Mouse (Mus musculus) lung, embryonic 16.5 days (tissue): ENCODE data around the gene Frmpd1. TPM values are rescaled to one million over a fixed set of nuclear protein-coding genes. Genes with fewer than 3 reads are reported as not detected.

Experiments used
- ATAC-seq: fragments of 200-750 bp; cut with Nextera tagmentation; 2 replicates; pipeline ENCODE4 v1.8.0; 2017; ENCODE audit warnings: low read depth, mild to moderate bottlenecking, moderate library complexity
- H3K27ac ChIP-seq: fragments of 300-500 bp; sonication (generic); 2 replicates; pipeline ENCODE4 v1.5.1; 2014; ENCODE audit warnings: mild to moderate bottlenecking, control low read depth, low read length
- H3K27me3 ChIP-seq: fragments of 300-500 bp; sonication (generic); 2 replicates; pipeline ENCODE4 v1.6.1; 2014; ENCODE audit warnings: low read depth, low read length, mixed read lengths; ENCODE audit not compliant: control insufficient read depth, insufficient read depth
- H3K36me3 ChIP-seq: fragments of 300-500 bp; sonication (generic); 2 replicates; pipeline ENCODE4 v1.6.1; 2014; ENCODE audit warnings: low read length; ENCODE audit not compliant: control insufficient read depth, insufficient read depth
- H3K4me1 ChIP-seq: fragments of 300-500 bp; sonication (generic); replicated peaks from 2 replicates; pipeline ENCODE4 v1.6.1; 2014; ENCODE audit warnings: low read length, mixed read lengths; ENCODE audit not compliant: control insufficient read depth, insufficient read depth
- H3K4me2 ChIP-seq: fragments of 300-500 bp; sonication (generic); 2 replicates; pipeline ENCODE4 v1.6.1; 2014; ENCODE audit warnings: low read depth, low read length, control low read depth
- H3K4me3 ChIP-seq: fragments of 300-500 bp; sonication (generic); 2 replicates; pipeline ENCODE4 v1.5.1; 2014; ENCODE audit warnings: mild to moderate bottlenecking, low read length, control low read depth
- H3K9ac ChIP-seq: fragments of 300-500 bp; sonication (generic); 2 replicates; pipeline ENCODE4 v1.6.1; 2014; ENCODE audit warnings: low read length, control low read depth
- H3K9me3 ChIP-seq: fragments of 300-500 bp; sonication (generic); 2 replicates; pipeline ENCODE4 v1.6.1; 2016; ENCODE audit warnings: low read length; ENCODE audit not compliant: control insufficient read depth
- WGBS: fragments of 180-500 bp; shearing (Covaris S2); extraction: QIAGEN DNeasy Blood & Tissue Kit; methylation state at CpG from one replicate; pipeline ENCODE4 v1.1.7; 2014; 5-methylcytosine and 5-hydroxymethylcytosine counted together
- polyA plus RNA-seq: library from polyadenylated mRNA; unstranded; fragments of >200 nt; fragmentation: Nextera tagmentation; extraction: Ambion mirVana; gene quantifications from 2 replicates; pipeline ENCODE4 v1.2.1, GENCODE M21; 2015

The Frmpd1 gene
- polyA plus RNA-seq, 1 experiment from 2014 or later = 0.59 TPM

DNA sequence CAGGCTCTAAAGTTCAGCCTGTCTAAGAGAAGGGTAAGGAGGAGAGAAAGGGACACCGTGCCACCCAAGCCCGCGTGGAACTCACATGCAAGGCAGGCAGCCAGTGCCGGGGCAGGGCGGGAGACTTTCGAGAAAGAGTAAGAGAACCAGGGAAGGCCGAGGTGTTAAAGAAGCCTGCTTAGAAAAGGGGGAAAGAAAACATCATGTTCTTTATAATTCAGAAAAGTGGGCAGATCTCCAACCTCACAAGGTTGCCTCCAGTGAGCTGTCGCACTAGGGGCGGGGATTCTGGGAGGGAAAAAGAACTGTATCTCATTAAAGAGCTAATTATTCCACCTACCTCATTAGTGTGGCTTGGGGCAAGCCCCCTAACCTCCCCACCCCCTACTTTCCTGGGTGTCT lies 68.2 kb downstream of the Frmpd1 start:
- ATAC-seq = no peak
- H3K4me2 ChIP-seq = no peak overlapping the region
- no peak overlapping the region for H3K27ac ChIP-seq
- no peak overlapping the region for H3K9ac ChIP-seq
- H3K9me3 ChIP-seq = no peaks in the 10 kb centered on the region
- H3K36me3 ChIP-seq = no peaks in the 10 kb centered on the region
- H3K4me1 ChIP-seq = no peaks in the 10 kb centered on the region
- no peaks in the 10 kb centered on the region for H3K27me3 ChIP-seq
- no peak overlapping the region for H3K4me3 ChIP-seq
- 63% methylated on average over 9 of the region's 9 CpGs for WGBS

DNA sequence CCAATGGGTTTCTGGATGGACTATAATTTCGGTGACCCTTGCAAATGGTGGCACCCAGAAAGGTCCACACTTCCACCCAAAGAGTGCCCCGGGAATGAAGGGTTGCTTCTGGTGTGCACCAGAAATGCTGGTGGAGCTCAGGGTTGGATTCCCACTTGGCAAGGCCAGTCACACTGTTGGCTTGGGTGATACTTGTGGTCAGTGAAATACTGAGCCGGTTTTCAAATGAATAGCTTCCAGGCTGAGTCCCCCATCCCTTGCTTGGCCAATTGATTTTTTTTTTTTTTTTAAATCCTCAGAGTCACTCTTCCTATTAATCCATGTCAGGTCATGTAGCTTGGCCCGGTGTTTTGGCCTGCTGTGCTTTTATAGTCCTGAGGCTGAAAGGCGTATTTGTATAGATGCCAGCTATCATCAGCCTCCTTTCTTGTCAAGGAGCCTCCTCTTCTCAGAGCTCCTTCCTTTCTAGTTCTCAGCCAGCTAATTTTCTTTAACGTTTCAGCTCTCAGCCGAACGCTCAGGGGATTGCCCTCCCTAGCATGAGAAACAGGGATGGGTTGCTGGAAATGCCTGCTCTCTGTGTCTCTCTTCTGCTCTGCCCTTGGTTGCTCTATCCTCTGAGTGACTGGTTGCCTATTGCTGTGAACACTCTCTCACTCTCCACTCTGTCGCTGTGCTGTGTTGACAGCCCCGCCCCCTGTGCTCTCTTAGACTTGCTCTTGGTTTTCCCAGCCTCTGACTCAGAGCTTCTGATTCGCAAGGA lies 69.3 kb downstream of the Frmpd1 start:
- no peaks in the 10 kb centered on the region for H3K9me3 ChIP-seq
- H3K9ac ChIP-seq = no peak overlapping the region
- H3K27ac ChIP-seq = no peak overlapping the region
- H3K27me3 ChIP-seq = no peaks in the 10 kb centered on the region
- WGBS = 46% methylated on average over 11 of the region's 11 CpGs
- no peak for ATAC-seq
- no peak overlapping the region for H3K4me2 ChIP-seq
- H3K36me3 ChIP-seq = no peaks in the 10 kb centered on the region
- H3K4me3 ChIP-seq = no peak overlapping the region
- H3K4me1 ChIP-seq = no peaks in the 10 kb centered on the region

DNA sequence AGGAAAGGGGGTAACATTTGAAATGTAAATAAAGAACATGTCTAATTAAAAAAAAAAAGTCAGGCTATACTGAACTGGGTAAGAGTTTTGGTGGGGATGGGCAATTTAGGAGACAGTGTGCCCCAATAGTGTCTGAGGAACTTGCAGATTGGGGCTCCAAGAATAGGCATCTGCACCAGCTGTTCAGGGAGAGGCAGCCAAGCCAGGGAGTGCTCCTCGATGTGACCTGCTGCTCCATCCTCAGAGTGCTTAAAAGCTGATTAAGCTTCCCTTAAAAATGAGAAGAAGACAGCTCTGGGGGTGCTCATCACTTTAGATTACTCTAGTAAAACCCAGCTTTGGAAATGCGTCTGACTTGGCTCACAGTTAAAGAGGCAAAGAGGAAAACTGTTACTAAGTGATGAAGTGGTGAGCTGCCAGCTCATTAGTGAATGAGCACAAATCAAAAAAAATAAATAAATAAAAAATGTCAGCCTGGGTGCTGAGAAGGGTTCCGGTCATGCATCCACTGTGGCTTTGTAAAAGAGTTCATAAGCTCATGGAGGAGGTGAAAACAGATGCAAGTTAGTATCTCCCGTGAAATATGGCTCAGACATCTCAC lies 74.7 kb downstream of the Frmpd1 start:
- H3K27me3 ChIP-seq = no peaks in the 10 kb centered on the region
- no peak overlapping the region for H3K4me3 ChIP-seq
- WGBS = 42% methylated on average over 4 of the region's 4 CpGs
- no peak overlapping the region for H3K9ac ChIP-seq
- no peaks in the 10 kb centered on the region for H3K4me1 ChIP-seq
- H3K4me2 ChIP-seq = no peak overlapping the region
- H3K27ac ChIP-seq = no peak overlapping the region
- H3K9me3 ChIP-seq = no peaks in the 10 kb centered on the region
- H3K36me3 ChIP-seq = no peaks in the 10 kb centered on the region
- no peak for ATAC-seq

DNA sequence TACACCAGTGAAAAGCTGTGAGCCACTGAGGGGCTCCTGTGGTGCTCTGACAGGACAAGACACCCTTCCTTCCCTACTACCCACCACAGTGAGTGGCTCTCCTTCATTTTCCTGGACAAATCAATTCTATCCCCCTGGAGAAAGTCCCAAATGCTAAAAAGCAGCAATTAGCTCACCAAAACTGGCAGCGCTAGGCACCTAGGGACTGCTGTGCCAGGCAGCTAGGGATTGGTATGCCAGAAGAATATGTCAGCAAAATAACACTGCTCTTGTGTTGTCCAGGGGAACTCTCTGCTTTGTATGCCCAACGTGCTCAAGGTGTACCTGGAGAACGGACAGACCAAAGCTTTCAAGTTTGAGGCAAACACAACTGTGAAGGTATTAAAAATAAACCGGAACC lies 76.9 kb downstream of the Frmpd1 start:
- Histone ChIP-seq H3K27ac (no peak overlapping the region), H3K9me3 (no peaks in the 10 kb centered on the region), H3K9ac (no peak overlapping the region), H3K4me2 (no peak overlapping the region), H3K27me3 (no peaks in the 10 kb centered on the region), H3K4me1 (no peaks in the 10 kb centered on the region), H3K4me3 (no peak overlapping the region), H3K36me3 (no peaks in the 10 kb centered on the region)
- no peak for ATAC-seq
- WGBS = 84% methylated on average over 4 of the region's 4 CpGs

DNA sequence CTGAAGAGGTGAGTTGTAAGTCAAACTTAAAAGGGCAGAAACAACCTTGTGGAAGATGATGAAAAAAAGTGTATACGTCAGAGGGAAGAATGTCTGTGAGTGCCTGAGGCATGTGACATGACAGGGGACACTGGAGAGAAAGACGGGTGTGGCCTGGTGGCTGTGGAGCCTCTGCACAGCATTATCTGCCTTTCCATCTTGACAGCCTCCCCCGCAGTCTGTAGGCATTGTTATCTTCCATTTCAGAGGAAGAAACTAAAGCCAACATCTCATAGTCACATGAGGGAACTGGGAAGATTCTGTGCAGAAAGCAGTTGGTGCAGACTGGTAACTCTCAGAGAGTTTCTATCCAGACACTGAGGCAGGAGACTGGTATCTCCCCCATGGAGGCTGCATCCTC lies 83.2 kb downstream of the Frmpd1 start:
- no peaks in the 10 kb centered on the region for H3K36me3 ChIP-seq
- WGBS = 46% methylated on average over 3 of the region's 3 CpGs

DNA sequence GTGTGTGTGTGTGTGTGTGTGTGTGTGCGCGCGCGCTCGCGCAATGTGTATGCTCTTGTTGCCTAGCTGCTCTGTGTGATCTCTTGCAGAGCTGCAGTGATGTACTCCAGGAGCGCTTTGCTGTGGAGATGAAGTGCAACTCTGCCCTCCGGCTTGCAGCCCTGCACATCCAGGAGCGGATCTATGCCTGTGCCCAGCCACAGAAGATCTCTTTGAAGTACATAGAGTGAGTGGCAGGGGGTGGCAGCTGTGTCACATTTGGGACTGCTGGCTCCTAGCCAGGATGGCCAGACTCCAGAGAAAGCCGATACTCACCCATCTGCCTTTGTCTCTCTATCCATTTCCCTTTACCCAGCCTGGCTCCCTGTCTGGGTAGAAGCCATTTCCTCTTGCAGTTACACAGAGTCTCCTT lies 86.4 kb downstream of the Frmpd1 start:
- Histone ChIP-seq H3K4me2 (no peak overlapping the region), H3K4me1 (no peaks in the 10 kb centered on the region; the same call in 1 of the 2 replicates), H3K9me3 (no peaks in the 10 kb centered on the region), H3K27ac (no peak overlapping the region), H3K36me3 (no peaks in the 10 kb centered on the region), H3K27me3 (no peaks in the 10 kb centered on the region), H3K9ac (no peak overlapping the region), H3K4me3 (no peak overlapping the region)
- WGBS = 56% methylated on average over 10 of the region's 10 CpGs
- ATAC-seq = 0 out of 2 replicates have a peak, but pooled peaks have one; percentile 36

More for the DNA sequence above, 83.2 kb downstream of the Frmpd1 start:
- Histone ChIP-seq H3K4me1 (no peaks in the 10 kb centered on the region; the same call in 1 of the 2 replicates), H3K9ac (no peak overlapping the region), H3K27me3 (no peaks in the 10 kb centered on the region), H3K9me3 (no peaks in the 10 kb centered on the region), H3K4me2 (no peak overlapping the region), H3K27ac (no peak overlapping the region), H3K4me3 (no peak overlapping the region)
- no peak for ATAC-seq

DNA sequence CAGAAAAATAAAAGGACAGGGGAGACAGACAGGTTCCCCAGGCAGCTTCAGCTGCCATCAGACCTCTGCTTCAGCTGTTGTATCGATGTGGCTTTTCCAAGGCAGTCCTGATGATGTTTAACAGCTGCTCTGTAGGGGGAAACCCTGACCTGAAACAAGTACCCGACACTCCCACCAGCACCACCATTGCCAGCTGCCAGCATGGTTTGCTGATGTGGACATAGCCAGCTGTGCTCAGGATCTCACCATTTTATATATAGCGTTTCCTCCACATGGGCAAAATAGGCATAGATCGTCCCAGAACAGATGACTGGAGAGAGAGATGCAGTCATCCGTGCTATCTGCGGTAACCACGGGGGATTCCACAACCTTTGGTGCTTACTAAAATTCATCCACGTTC lies 91.1 kb downstream of the Frmpd1 start:
- Histone ChIP-seq H3K27me3 (no peaks in the 10 kb centered on the region), H3K4me1 (no peaks in the 10 kb centered on the region; the same call in 1 of the 2 replicates), H3K27ac (no peak overlapping the region), H3K9ac (no peak overlapping the region), H3K4me2 (no peak overlapping the region), H3K9me3 (no peaks in the 10 kb centered on the region), H3K4me3 (no peak overlapping the region), H3K36me3 (no peaks in the 10 kb centered on the region)
- ATAC-seq = no peak
- 77% methylated on average over 8 of the region's 8 CpGs for WGBS

DNA sequence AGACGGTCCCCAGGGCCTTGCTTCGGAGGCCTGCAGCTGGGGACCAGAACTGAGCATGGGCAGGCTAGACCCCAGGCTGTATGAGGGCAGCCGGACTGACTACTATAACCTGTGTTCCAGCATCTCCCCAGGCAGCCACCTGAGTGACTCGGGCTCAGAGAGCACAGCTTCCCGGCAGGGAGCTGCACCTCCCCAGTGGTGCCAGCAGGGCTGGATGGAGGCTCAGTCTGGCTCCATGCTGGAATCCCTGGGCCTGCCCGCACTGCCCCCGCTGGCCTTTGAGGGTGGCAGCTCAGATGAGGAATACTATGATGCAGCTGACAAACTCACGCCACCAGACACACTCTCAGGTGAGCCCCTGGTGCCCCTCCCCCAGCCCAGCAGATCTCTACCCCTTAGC lies 94.6 kb downstream of the Frmpd1 start:
- H3K4me1 ChIP-seq = no peaks in the 10 kb centered on the region
- H3K4me2 ChIP-seq = no peak overlapping the region
- no peaks in the 10 kb centered on the region for H3K36me3 ChIP-seq
- no peak overlapping the region for H3K27ac ChIP-seq
- no peak overlapping the region for H3K9ac ChIP-seq
- ATAC-seq = no peak
- H3K4me3 ChIP-seq = no peak overlapping the region
- H3K27me3 ChIP-seq = no peaks in the 10 kb centered on the region
- no peaks in the 10 kb centered on the region for H3K9me3 ChIP-seq
- WGBS = 47% methylated on average over 8 of the region's 8 CpGs

DNA sequence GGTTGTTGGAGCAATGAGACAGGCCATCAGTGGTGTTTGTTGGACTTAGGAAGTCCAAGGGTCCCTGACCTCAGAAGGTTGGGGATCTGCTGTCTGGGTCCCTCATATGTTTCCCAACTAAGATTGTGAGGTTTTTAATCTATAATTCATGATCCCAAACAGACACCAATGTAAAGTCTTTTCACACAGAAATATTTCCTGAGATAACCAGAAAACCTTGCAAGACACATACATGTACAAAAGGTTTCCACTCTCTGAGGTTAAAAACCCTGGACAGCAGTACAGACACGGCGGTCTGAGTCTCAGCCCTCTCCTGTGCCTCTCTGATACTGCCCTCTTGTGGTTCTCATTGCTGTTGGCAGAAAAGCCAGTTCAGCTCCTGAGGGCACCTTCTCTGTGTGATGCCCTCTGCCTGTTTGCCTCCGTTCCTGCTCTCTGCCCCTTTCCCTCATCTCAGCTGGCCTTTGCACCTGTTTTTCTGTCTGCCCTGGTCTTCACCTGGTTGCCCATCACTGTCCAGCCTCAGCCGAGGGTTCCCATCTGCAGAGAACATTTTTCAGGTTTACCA lies 95.4 kb downstream of the Frmpd1 start:
- ATAC-seq = peak; percentile 41; the same call in 1 of the 2 replicates
- 15% methylated on average over 4 of the region's 4 CpGs for WGBS
- Histone ChIP-seq H3K27ac (no peak overlapping the region), H3K9me3 (no peaks in the 10 kb centered on the region), H3K4me2 (no peak overlapping the region), H3K36me3 (no peaks in the 10 kb centered on the region), H3K4me3 (no peak overlapping the region), H3K4me1 (no peaks in the 10 kb centered on the region), H3K27me3 (no peaks in the 10 kb centered on the region), H3K9ac (no peak overlapping the region)
